Mouse (Mus musculus): Measurements from ENCODE around the gene D930048N14Rik.

The D930048N14Rik gene

GRCm38 (mm10) chr11:51702831-51703230 lies 52.1 kb downstream of the D930048N14Rik start:
- DNase-seq (ENCODE audit: low spot score in 2 of 2): no peak

DNA sequence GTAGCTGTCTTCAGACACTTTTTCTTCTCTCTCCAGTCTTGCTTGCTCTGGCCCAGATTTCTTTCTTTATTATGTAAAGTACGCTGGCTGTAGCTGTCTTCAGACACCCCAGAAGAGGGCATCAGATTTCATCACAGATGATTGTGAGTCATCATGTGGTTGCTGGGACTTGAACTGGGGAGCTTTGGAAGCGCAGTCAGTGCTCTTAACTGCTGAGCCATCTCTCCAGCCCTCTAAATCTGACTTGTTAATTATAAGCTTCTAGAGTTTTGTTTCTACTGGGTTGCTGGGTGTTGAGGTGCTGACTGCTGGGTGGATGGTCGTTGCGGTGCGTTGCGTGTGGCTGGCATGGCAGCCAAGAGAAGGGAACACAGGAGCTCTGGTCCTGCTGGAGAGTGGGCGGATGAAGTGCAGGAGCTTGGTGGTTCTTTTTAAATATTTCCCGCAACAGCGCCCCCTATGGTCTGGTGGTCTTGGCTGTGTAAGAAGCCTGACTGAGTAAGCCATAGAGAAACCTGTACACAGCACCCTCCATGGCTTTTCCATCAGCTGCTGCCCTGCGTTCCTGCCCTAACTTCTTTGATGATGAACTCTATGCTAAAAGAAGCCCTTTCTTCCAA lies 52.7 kb downstream of the D930048N14Rik start:
- DNase-seq (ENCODE audit: low spot score in 2 of 2): peak; percentile 16 to 70

GRCm38 (mm10) chr11:51706451-51706850 lies 55.7 kb downstream of the D930048N14Rik start:
- DNase-seq (ENCODE audit: low spot score in 2 of 2): no peak

GRCm38 (mm10) chr11:51707080-51707479 lies 56.3 kb downstream of the D930048N14Rik start:
- no peak for DNase-seq (ENCODE audit: low spot score in 2 of 2)

All from spleen, postnatal 10 days (tissue).